8 mouse cellular contexts compared by ENCODE assay signal in the genomic region with DNA sequence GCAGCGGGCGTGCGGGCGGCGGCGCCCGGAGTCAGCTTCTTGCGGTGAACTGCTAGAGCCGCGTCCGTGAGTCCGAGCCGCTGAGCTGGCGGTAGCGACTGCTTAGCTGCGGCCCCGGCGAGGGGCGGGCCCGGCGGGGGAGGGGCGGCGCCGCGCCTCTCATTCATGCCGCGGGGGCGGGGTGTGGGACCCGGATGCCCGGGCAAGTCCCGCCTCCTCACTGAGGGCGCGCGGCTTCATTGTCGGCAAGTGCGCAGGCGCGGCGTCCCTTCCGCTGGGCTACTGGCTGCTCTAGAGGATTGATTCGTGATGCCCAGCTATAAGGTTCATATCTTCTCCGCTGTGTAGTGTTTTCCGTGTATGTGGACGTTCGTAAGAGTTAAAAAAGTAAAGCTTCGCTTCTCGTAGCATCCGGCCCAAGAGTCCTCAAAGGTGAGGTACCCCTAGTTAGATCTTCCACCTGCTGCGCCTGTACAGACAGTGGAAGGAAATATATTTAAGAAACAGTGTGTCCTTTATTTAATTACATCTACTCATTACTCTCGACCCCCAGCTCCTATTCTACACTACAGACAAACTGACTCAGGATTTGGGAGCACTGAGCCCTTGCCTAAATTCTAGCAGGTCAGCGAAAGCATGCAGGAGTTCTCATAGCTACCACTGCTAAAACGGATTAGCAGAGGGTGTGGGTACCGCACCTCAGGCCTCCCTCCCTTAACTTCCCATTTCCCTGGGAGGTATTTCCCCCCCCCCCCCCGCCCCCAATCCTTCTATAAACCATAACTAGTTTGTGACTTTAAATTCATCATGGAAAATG. TPM values are rescaled to one million over a fixed set of nuclear protein-coding genes. Genes with fewer than 3 reads are reported as not detected.
DNase-seq lines count a peak whose midpoint lies in the region; ATAC-seq and TF ChIP-seq lines count a peak whose summit lies in the region.

A gene (minus strand): TSS at position 146 of the 817 bp plus-strand sequence.

- H3K36me3 ChIP-seq in embryonic facial prominence, embryonic 13.5 days, result no peaks in the 10 kb centered on the region
- H3K36me3 ChIP-seq in limb, embryonic 14.5 days (ENCODE audit: control insufficient read depth, insufficient read depth, low read length), result no peaks in the 10 kb centered on the region
- H3K36me3 ChIP-seq in midbrain, postnatal 0 days (ENCODE audit: insufficient read depth, low read length), result no peaks in the 10 kb centered on the region

- DNase-seq in 3134 (ENCODE audit: extremely low read depth, insufficient read length, low spot score), result peak; percentile 95
- peak; percentile 99 to 100 for DNase-seq in adrenal gland, postnatal 36 days
- DNase-seq in heart, adult 8-10 months (ENCODE audit: low spot score), result peak; percentile 98
- peak; percentile 99 for DNase-seq in kidney, adult 9 months
- peak; percentile 95 for DNase-seq in limb, embryonic 14.5 days (ENCODE audit: low spot score)
- DNase-seq in midbrain, postnatal 0 days (ENCODE audit: low spot score), result peak; percentile 96
- peak; percentile 97 for DNase-seq in spleen, postnatal 14 days (ENCODE audit: low spot score in 2 of 2)

- TF ChIP-seq CTCF in midbrain, postnatal 0 days (IDR thresholded peaks at IDR 0.05), result no peak

- ATAC-seq in embryonic facial prominence, embryonic 13.5 days (ENCODE audit: insufficient number of reproducible peaks, insufficient read depth, low FRiP score, low TSS enrichment, low read depth), result peak; percentile 93
- ATAC-seq in limb, embryonic 14.5 days (ENCODE audit: low FRiP score, low read depth), result peak; percentile 97
- peak; percentile 93 for ATAC-seq in midbrain, postnatal 0 days (ENCODE audit: low FRiP score)

- no peaks in the 10 kb centered on the region; the same call in 1 of the 2 replicates for H3K27me3 ChIP-seq in embryonic facial prominence, embryonic 13.5 days
- no peaks in the 10 kb centered on the region for H3K27me3 ChIP-seq in limb, embryonic 14.5 days (ENCODE audit: control insufficient read depth, insufficient read depth, low read length)
- H3K27me3 ChIP-seq in midbrain, postnatal 0 days (ENCODE audit: insufficient read depth, low read length), result peaks cover 4% of the 10 kb centered on the region; the same call in 1 of the 2 replicates

- WGBS in embryonic facial prominence, embryonic 13.5 days, result under 1% methylated on average over 53 of the region's 54 CpGs
- under 1% methylated on average over 27 of the region's 54 CpGs for WGBS in limb, embryonic 14.5 days
- WGBS in midbrain, postnatal 0 days, result 1% methylated on average over 36 of the region's 54 CpGs

- H3K4me1 ChIP-seq in embryonic facial prominence, embryonic 13.5 days, result peaks cover 16% of the 10 kb centered on the region
- peaks cover 12% of the 10 kb centered on the region for H3K4me1 ChIP-seq in limb, embryonic 14.5 days (ENCODE audit: control insufficient read depth, insufficient read depth, low read length)
- H3K4me1 ChIP-seq in midbrain, postnatal 0 days (ENCODE audit: insufficient read depth, low read length), result no peaks in the 10 kb centered on the region

- H3K27ac ChIP-seq in embryonic facial prominence, embryonic 13.5 days, result peak within 1 kb of the TSS; percentile 89
- peak within 1 kb of the TSS; percentile 83 for H3K27ac ChIP-seq in limb, embryonic 14.5 days (replicated peaks; ENCODE audit: low read depth, low read length)
- H3K27ac ChIP-seq in midbrain, postnatal 0 days (ENCODE audit: low read depth, low read length), result peak within 1 kb of the TSS; percentile 97

- no peaks in the 10 kb centered on the region for H3K9me3 ChIP-seq in embryonic facial prominence, embryonic 13.5 days
- H3K9me3 ChIP-seq in limb, embryonic 14.5 days (ENCODE audit: control insufficient read depth, low read length), result no peaks in the 10 kb centered on the region
- H3K9me3 ChIP-seq in midbrain, postnatal 0 days (ENCODE audit: low read length), result no peaks in the 10 kb centered on the region

- H3K4me2 ChIP-seq in embryonic facial prominence, embryonic 13.5 days, result peak within 1 kb of the TSS; percentile 88
- peak within 1 kb of the TSS; percentile 73 for H3K4me2 ChIP-seq in limb, embryonic 14.5 days (replicated peaks; ENCODE audit: low read depth, low read length, severe bottlenecking)
- H3K4me2 ChIP-seq in midbrain, postnatal 0 days (ENCODE audit: low read depth, low read length, poor library complexity, severe bottlenecking), result peak within 1 kb of the TSS; percentile 57

- H3K4me3 ChIP-seq in embryonic facial prominence, embryonic 13.5 days, result peak within 1 kb of the TSS; percentile 97
- H3K4me3 ChIP-seq in limb, embryonic 14.5 days (replicated peaks; ENCODE audit: low read length), result peak within 1 kb of the TSS; percentile 77
- H3K4me3 ChIP-seq in midbrain, postnatal 0 days (ENCODE audit: low read depth, low read length), result peak within 1 kb of the TSS; percentile 96

- TF ChIP-seq POLR2A in limb, embryonic 14.5 days (IDR thresholded peaks at IDR 0.05; ENCODE audit: borderline replicate concordance, extremely low read depth, insufficient read depth, insufficient read length), result peak; percentile 39; the same call in 1 of the 2 replicates

- H3K9ac ChIP-seq in embryonic facial prominence, embryonic 13.5 days, result peak within 1 kb of the TSS; percentile 96
- peak within 1 kb of the TSS; percentile 88 for H3K9ac ChIP-seq in limb, embryonic 14.5 days (ENCODE audit: low read depth, low read length, severe bottlenecking)
- peak within 1 kb of the TSS; percentile 99 for H3K9ac ChIP-seq in midbrain, postnatal 0 days (replicated peaks; ENCODE audit: low read length, poor library complexity, severe bottlenecking)

RNA-seq across cellular contexts. Expression of the gene that starts here (rescaled TPM):
- total RNA-seq in adrenal gland, postnatal 36 days (2021), result 1 to 10 TPM; 7.1 to 9.4 TPM
- polyA plus RNA-seq in embryonic facial prominence, embryonic 13.5 days (2015; fragmentation: Nextera tagmentation; extraction: Ambion mirVana), result 10.8 and 11.0 TPM in 2 replicates
- total RNA-seq in heart, adult 8-10 months (2022), result 1 to 10 TPM; 2.9 to 4.1 (median 3.3) TPM
- polyA plus RNA-seq in limb, embryonic 14.5 days (2012; rRNA removed), result 14.6 and 18.0 TPM in 2 replicates
- 7.7 and 7.9 TPM in 2 replicates for polyA plus RNA-seq in limb, embryonic 14.5 days (2014; fragmentation: Nextera tagmentation; extraction: Ambion mirVana)
- total RNA-seq in midbrain, postnatal 0 days (2014; rRNA removed), result 26.3 and 29.4 TPM in 2 replicates
- polyA plus RNA-seq in midbrain, postnatal 0 days (2015; fragmentation: Nextera tagmentation; extraction: Ambion mirVana), result 10.6 and 11.1 TPM in 2 replicates

Comparison
In these comparisons a context has a peak if more than half of its experiments do, and no peak if none do; other contexts are left out.
1. Peak in every context shown above with its lines: DNase-seq, ATAC-seq, H3K4me3 ChIP-seq and H3K27ac ChIP-seq.